Mouse (Mus musculus) E14TG2a.4 (cell line): ENCODE results near the gene BC048562.

Experiments
- CTCF ChIP-seq: conservative IDR thresholded peaks from 2 replicates; pipeline ENCODE4 v1.5.1; 2014; ENCODE audit warnings: low read length
- NANOG ChIP-seq: IDR thresholded peaks from 2 replicates; pipeline ENCODE4 v1.6.1; 2014; ENCODE audit warnings: borderline replicate concordance, low read length, mixed read lengths

GRCm38 (mm10) chr9:108386816-108387215 lies 49.5 kb upstream of the BC048562 start:
- TF ChIP-seq CTCF = no peak
- no peak for TF ChIP-seq NANOG
